Mouse (Mus musculus) left cerebral cortex, postnatal 25 days (tissue): ENCODE measurements around the gene Npm1. TPM values are rescaled to one million over a fixed set of nuclear protein-coding genes. Genes with fewer than 3 reads are reported as not detected.

Experiments used
- DNase-seq, 2 experiments: peaks; one replicate each; pipeline ENCODE4 v3.0.0; 2022; ENCODE audit warnings: low spot score in 2 of 2, mixed read lengths in 1 of 2
- intact Hi-C: fragments of 180-260 bp; cut with DNase I; formaldehyde crosslinking; loops from one replicate; pipeline ENCODE4 v1.15.1; 2025
- total RNA-seq, 2 experiments: library from RNA; stranded (reverse); gene quantifications; 2 replicates each; pipeline ENCODE4 v1.2.3; 2021

Gene Npm1
- total RNA-seq, 2 experiments from 2014 or later, result 148 to 151 TPM

GRCm38 (mm10) chr11:33148338-33149087 lies 14.5 kb downstream of the Npm1 start:
- DNase-seq, result peak; percentile 69 to 78
- intact Hi-C loops, result loop anchor here (1.0 to 10.0 kb wide), 6 partner anchors 71 to 504 kb away; partner anchors contain the start of gene Fbxw11

- peak in 1 of 2 experiments; percentile 16 for DNase-seq
- intact Hi-C loops, result loop anchor here (1.0 to 10.0 kb wide), 6 partner anchors 70 to 503 kb away; partner anchors contain the start of gene Fbxw11
These were observed 15.3 kb downstream of the Npm1 start for GRCm38 (mm10) chr11:33147572-33148337.

- intact Hi-C loops, result loop anchor here (5.0 to 10.0 kb wide), 3 partner anchors 70 to 502 kb away; partner anchors contain the start of gene Fbxw11
These were observed 15.8 kb downstream of the Npm1 start, which contains the start of gene Fgf18 for GRCm38 (mm10) chr11:33147171-33147571. Fgf18 (minus strand) TSS chr11:33147400.

GRCm38 (mm10) chr11:33146651-33147131 lies 16.3 kb downstream of the Npm1 start:
- intact Hi-C loops, result loop anchor here (5.0 to 10.0 kb wide), 3 partner anchors 69 to 502 kb away; partner anchors contain the start of gene Fbxw11
- peak; percentile 22 to 23 for DNase-seq

More at GRCm38 (mm10) chr11:33147171-33147571, 15.8 kb downstream of the Npm1 start, which contains the start of gene Fgf18:
- peak in 1 of 2 experiments; percentile 40 for DNase-seq

GRCm38 (mm10) chr11:33146143-33146497 lies 16.9 kb downstream of the Npm1 start:
- intact Hi-C loops, result loop anchor here (5.0 to 10.0 kb wide), 3 partner anchors 69 to 501 kb away; partner anchors contain the start of gene Fbxw11
- DNase-seq, result peak; percentile 82 to 96

- intact Hi-C loops, result loop anchor here (5.0 to 10.0 kb wide), 3 partner anchors 68 to 501 kb away; partner anchors contain the start of gene Fbxw11
- peak in 1 of 2 experiments; percentile 13 for DNase-seq
These were observed 17.5 kb downstream of the Npm1 start for GRCm38 (mm10) chr11:33145201-33146142.

GRCm38 (mm10) chr11:33143906-33144305 lies 19.1 kb downstream of the Npm1 start:
- DNase-seq, result no peak
- intact Hi-C loops, result loop anchor here (10.0 kb wide), 1 partner anchor 499 kb away; the partner anchor contains the start of gene Fbxw11

GRCm38 (mm10) chr11:33142801-33143200 lies 20.2 kb downstream of the Npm1 start:
- no peak for DNase-seq
- intact Hi-C loops, result loop anchor here (10.0 kb wide), 1 partner anchor 498 kb away; the partner anchor contains the start of gene Fbxw11

- intact Hi-C loops, result loop anchor here (10.0 kb wide), 1 partner anchor 495 kb away; the partner anchor contains the start of gene Fbxw11
- DNase-seq, result no peak
These were observed 22.9 kb downstream of the Npm1 start for GRCm38 (mm10) chr11:33140111-33140460.

GRCm38 (mm10) chr11:33139458-33140110 lies 23.4 kb downstream of the Npm1 start:
- DNase-seq, result no peak
- intact Hi-C loops, result loop anchor here (10.0 kb wide), 1 partner anchor 495 kb away; the partner anchor contains the start of gene Fbxw11

GRCm38 (mm10) chr11:33138686-33139085 lies 24.3 kb downstream of the Npm1 start:
- intact Hi-C loops, result no loop called here
- DNase-seq, result no peak

GRCm38 (mm10) chr11:33134391-33134986 lies 28.5 kb downstream of the Npm1 start:
- DNase-seq, result no peak
- intact Hi-C loops, result no loop called here

GRCm38 (mm10) chr11:33132619-33133338 lies 30.2 kb downstream of the Npm1 start:
- no peak for DNase-seq
- intact Hi-C loops, result no loop called here

GRCm38 (mm10) chr11:33127058-33127457 lies 35.9 kb downstream of the Npm1 start:
- DNase-seq, result no peak
- intact Hi-C loops, result no loop called here

- DNase-seq, result no peak
These were observed 40.3 kb downstream of the Npm1 start for GRCm38 (mm10) chr11:33122575-33123268.

GRCm38 (mm10) chr11:33119556-33119955 lies 43.5 kb downstream of the Npm1 start:
- intact Hi-C loops, result no loop called here
- no peak for DNase-seq

More at GRCm38 (mm10) chr11:33122575-33123268, 40.3 kb downstream of the Npm1 start:
- intact Hi-C loops, result no loop called here
